Mouse (Mus musculus) midbrain, embryonic 16.5 days (tissue): ENCODE data around the gene Xrra1. TPM values are rescaled to one million over a fixed set of nuclear protein-coding genes. Genes with fewer than 3 reads are reported as not detected.
"Not testable (repeated sequence)": the region's sequence is repeated elsewhere in the genome, so short reads cannot be mapped to it uniquely, and the experiment has no call there.

Experiments
- ATAC-seq: fragments of 200-750 bp; cut with Nextera tagmentation; 2 replicates; pipeline ENCODE4 v1.8.0; 2017; ENCODE audit warnings: moderate TSS enrichment
- H3K27ac ChIP-seq: fragments of 300-500 bp; sonication (generic); 2 replicates; pipeline ENCODE4 v1.5.1; 2014; ENCODE audit warnings: mild to moderate bottlenecking, low read length, mixed read lengths
- H3K27me3 ChIP-seq: fragments of 300-500 bp; sonication (generic); 2 replicates; pipeline ENCODE4 v1.6.1; 2014; ENCODE audit warnings: low read depth, low read length, mixed read lengths; ENCODE audit not compliant: control insufficient read depth, insufficient read depth
- H3K36me3 ChIP-seq: fragments of 300-500 bp; sonication (generic); 2 replicates; pipeline ENCODE4 v1.6.1; 2014; ENCODE audit warnings: mild to moderate bottlenecking, low read length, moderate library complexity, mixed read lengths; ENCODE audit not compliant: control insufficient read depth, insufficient read depth
- H3K4me1 ChIP-seq: fragments of 300-500 bp; sonication (generic); 2 replicates; pipeline ENCODE4 v1.6.1; 2014; ENCODE audit warnings: mild to moderate bottlenecking, low read length, mixed read lengths; ENCODE audit not compliant: control insufficient read depth, insufficient read depth
- H3K4me2 ChIP-seq: fragments of 300-500 bp; sonication (generic); 2 replicates; pipeline ENCODE4 v1.6.1; 2014; ENCODE audit warnings: mild to moderate bottlenecking, low read length, mixed read lengths
- H3K4me3 ChIP-seq: fragments of 300-500 bp; sonication (generic); 2 replicates; pipeline ENCODE4 v1.5.1; 2014; ENCODE audit warnings: low read depth, mild to moderate bottlenecking, low read length, moderate library complexity, mixed read lengths
- H3K9ac ChIP-seq: fragments of 300-500 bp; sonication (generic); 2 replicates; pipeline ENCODE4 v1.6.1; 2014; ENCODE audit warnings: low read depth, low read length, mixed read lengths
- H3K9me3 ChIP-seq: fragments of 300-500 bp; sonication (generic); replicated peaks from 2 replicates; pipeline ENCODE4 v1.6.1; 2014; ENCODE audit warnings: mild to moderate bottlenecking, low read length, mixed read lengths; ENCODE audit not compliant: control insufficient read depth, poor library complexity, severe bottlenecking
- WGBS: fragments of 180-500 bp; shearing (Covaris S2); extraction: QIAGEN DNeasy Blood & Tissue Kit; methylation state at CpG from one replicate; pipeline ENCODE4 v1.1.7; 2014; 5-methylcytosine and 5-hydroxymethylcytosine counted together
- polyA plus RNA-seq: library from polyadenylated mRNA; unstranded; fragments of >200 nt; fragmentation: Nextera tagmentation; extraction: Ambion mirVana; gene quantifications from 2 replicates; pipeline ENCODE4 v1.2.1, GENCODE M21; 2015

The Xrra1 gene
- polyA plus RNA-seq, 1 experiment from 2014 or later = 1.3 TPM

DNA sequence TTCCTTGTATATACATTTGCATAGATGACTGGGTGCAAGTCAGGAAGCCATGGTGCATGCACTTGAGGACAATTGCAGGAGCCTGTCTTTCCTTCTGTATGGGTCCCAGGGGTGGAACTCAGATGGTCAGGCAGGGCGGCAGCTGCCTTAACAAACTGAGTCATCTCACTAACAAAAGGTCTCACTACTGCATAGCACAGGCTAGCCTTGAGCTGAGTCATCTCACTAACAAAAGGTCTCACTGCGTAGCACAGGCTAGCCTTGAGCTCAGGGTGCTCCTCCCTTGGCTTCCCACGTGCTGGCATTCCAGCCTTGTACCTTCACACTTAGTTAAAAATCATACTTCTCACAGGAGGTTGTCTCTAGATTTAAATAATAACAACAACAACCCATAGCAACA is 87.0 kb downstream of the Xrra1 start:
- Histone ChIP-seq H3K4me1 (no peaks in the 10 kb centered on the region), H3K9me3 (no peaks in the 10 kb centered on the region), H3K4me2 (no peak overlapping the region), H3K36me3 (peaks cover 14% of the 10 kb centered on the region), H3K27me3 (no peaks in the 10 kb centered on the region), H3K27ac (no peak overlapping the region), H3K9ac (no peak overlapping the region), H3K4me3 (no peak overlapping the region)
- no peak for ATAC-seq
- WGBS = 95% methylated on average over 3 of the region's 3 CpGs

DNA sequence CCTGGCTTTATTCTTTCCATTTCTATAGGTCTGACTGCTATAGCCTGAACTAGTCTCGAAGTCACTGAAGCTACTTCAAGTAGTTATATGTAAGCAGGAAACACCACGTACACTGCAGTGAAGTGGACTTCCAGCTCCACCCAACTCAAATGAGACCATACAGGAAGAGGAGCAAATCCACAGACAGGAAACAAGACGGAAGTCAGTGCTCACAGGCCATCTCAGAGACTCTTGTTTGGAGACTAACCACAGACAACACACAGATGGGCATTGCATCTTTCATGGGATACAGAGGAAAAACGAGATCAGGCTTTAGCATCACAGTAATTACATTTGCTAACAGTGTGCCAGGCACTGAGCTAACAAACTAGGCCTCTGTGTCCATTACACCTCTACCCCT is 87.4 kb downstream of the Xrra1 start:
- WGBS = 97% methylated on average over 4 of the region's 4 CpGs
- ATAC-seq = no peak
- H3K9me3 ChIP-seq = no peaks in the 10 kb centered on the region
- no peaks in the 10 kb centered on the region for H3K27me3 ChIP-seq
- H3K36me3 ChIP-seq = peaks cover 14% of the 10 kb centered on the region
- H3K4me3 ChIP-seq = no peak overlapping the region
- no peaks in the 10 kb centered on the region for H3K4me1 ChIP-seq
- no peak overlapping the region for H3K4me2 ChIP-seq
- no peak overlapping the region for H3K27ac ChIP-seq
- H3K9ac ChIP-seq = no peak overlapping the region

DNA sequence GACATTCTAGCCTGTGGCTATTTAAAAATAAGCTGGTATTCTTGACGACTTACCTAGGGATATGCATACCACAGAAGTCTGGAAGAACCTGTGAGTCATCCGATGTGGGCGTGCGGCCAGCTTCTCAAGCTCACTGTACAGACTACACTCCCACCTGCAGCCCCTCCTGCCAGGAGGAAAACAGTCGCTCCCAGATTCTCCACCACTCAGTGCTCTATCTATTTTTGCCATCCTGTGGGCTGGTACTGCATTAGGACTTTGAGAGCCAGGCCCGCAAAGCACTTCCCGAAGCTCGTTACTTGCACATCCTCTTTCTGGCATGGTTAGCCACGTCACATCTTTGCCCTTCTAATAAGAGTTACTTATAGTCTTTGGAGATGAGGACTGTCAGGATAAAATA is 88.4 kb downstream of the Xrra1 start:
- no peak overlapping the region for H3K4me2 ChIP-seq
- H3K27me3 ChIP-seq = no peaks in the 10 kb centered on the region
- peaks cover 14% of the 10 kb centered on the region for H3K36me3 ChIP-seq
- H3K9ac ChIP-seq = no peak overlapping the region
- ATAC-seq = 0 out of 2 replicates have a peak, but pooled peaks have one; percentile 32
- H3K4me1 ChIP-seq = no peaks in the 10 kb centered on the region
- WGBS = 85% methylated on average over 9 of the region's 9 CpGs
- no peak overlapping the region for H3K4me3 ChIP-seq
- H3K9me3 ChIP-seq = no peaks in the 10 kb centered on the region
- H3K27ac ChIP-seq = no peak overlapping the region

DNA sequence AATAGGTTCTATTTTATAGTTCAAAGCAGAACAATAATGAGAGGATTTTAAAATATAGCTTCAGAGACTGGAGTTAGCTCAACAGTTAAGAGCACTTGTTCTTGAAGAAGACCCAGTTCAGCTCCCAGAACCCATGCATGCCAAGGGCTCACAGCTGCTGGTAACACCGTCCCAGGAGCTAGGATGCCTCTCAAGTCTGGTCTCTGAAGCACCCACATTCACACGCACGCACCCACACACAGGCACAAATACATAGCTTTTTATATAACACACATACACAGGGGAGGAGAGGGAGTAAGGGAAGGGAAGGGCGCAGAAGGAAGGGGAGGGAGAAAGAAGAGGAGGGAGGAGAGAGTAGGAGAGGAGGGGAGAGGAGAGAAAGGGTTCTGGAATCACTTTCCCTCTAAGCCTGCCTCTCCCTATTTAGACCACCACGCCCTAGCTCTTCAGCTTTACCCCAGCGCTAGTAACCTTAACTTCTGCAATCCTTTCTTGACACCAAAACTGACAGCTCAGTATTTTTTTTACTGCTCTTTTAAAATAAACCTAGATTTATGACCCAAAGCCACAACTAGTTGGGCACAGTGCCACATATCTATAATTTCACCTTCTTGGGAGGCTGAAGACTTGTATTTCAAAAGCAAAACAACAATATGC is 94.7 kb downstream of the Xrra1 start:
- ATAC-seq = no peak
- no peak overlapping the region for H3K27ac ChIP-seq
- no peak overlapping the region for H3K4me2 ChIP-seq
- no peaks in the 10 kb centered on the region for H3K36me3 ChIP-seq
- no peak overlapping the region for H3K4me3 ChIP-seq
- no peak overlapping the region for H3K9ac ChIP-seq
- H3K4me1 ChIP-seq = no peaks in the 10 kb centered on the region
- H3K9me3 ChIP-seq = no peaks in the 10 kb centered on the region
- WGBS = 96% methylated on average over 6 of the region's 6 CpGs
- H3K27me3 ChIP-seq = no peaks in the 10 kb centered on the region

DNA sequence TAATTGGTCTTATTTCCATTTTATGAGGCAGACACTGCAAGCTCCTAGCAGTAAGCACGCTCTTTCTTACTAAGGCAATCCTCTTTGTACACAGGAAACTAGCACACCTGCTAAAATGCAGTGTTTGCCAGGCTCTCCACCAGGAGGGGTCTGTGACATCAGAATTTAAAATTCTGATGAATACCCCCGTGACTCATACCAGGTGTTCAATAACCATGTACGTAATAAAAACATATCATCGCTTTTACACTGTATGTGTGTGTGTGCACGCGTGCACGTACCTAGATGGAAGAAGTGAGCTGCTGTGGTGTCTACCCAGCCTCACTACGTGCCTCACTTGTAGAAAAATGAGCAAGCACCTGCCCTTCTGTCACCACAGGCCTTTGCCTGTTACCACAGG is 95.3 kb downstream of the Xrra1 start:
- no peaks in the 10 kb centered on the region for H3K27me3 ChIP-seq
- H3K4me2 ChIP-seq = no peak overlapping the region
- 96% methylated on average over 8 of the region's 8 CpGs for WGBS

DNA sequence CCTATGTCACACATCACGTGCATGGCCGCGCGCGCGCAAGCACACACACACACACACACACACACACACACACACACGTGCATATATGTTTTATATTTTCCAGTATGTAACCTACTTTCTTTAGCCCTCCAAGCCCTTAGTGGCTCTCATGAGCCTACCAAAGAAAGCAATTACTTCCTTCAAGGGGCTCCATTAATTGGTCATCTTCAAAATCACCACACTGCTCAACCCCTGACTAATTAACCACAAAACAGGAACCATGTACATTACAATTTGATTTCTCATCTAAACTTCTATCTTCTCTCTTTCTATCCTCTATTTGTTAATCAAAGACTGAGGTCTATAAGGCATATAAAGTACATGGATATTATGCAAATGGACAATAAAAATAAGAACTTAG is 97.2 kb downstream of the Xrra1 start:
- WGBS = 98% methylated on average over 7 of the region's 7 CpGs
- H3K9me3 ChIP-seq = no peaks in the 10 kb centered on the region
- no peak overlapping the region for H3K4me3 ChIP-seq
- no peak overlapping the region for H3K9ac ChIP-seq
- H3K4me2 ChIP-seq = no peak overlapping the region
- no peak overlapping the region for H3K27ac ChIP-seq
- no peaks in the 10 kb centered on the region for H3K36me3 ChIP-seq
- 0 out of 2 replicates have a peak, but pooled peaks cover under 1% of the 10 kb centered on the region for H3K4me1 ChIP-seq
- no peaks in the 10 kb centered on the region for H3K27me3 ChIP-seq
- ATAC-seq = no peak

More for the DNA sequence above, 95.3 kb downstream of the Xrra1 start:
- H3K36me3 ChIP-seq = no peaks in the 10 kb centered on the region
- no peak for ATAC-seq
- no peak overlapping the region for H3K9ac ChIP-seq
- no peak overlapping the region for H3K27ac ChIP-seq
- no peaks in the 10 kb centered on the region for H3K9me3 ChIP-seq
- no peak overlapping the region for H3K4me3 ChIP-seq
- no peaks in the 10 kb centered on the region for H3K4me1 ChIP-seq

GRCm38 (mm10) chr7:99957226-99957965 is 98.5 kb downstream of the Xrra1 start:
- H3K4me2 ChIP-seq = no peak overlapping the region
- H3K9me3 ChIP-seq = no peaks in the 10 kb centered on the region
- no peak overlapping the region for H3K9ac ChIP-seq
- no peak overlapping the region for H3K27ac ChIP-seq
- no peaks in the 10 kb centered on the region for H3K36me3 ChIP-seq
- no peaks in the 10 kb centered on the region for H3K27me3 ChIP-seq
- no peak for ATAC-seq
- H3K4me3 ChIP-seq = no peak overlapping the region
- 78% methylated on average over 12 of the region's 12 CpGs for WGBS
- 0 out of 2 replicates have a peak, but pooled peaks cover 2% of the 10 kb centered on the region for H3K4me1 ChIP-seq

- not testable (repeated sequence) for H3K27me3 ChIP-seq, ATAC-seq, H3K4me2 ChIP-seq, H3K9me3 ChIP-seq, H3K4me3 ChIP-seq, H3K27ac ChIP-seq, H3K36me3 ChIP-seq, H3K9ac ChIP-seq
- peaks cover 19% of the 10 kb centered on the region for H3K4me1 ChIP-seq
- 92% methylated on average over 2 of the region's 2 CpGs for WGBS
Measured at GRCm38 (mm10) chr7:99960571-99960970, 101.7 kb downstream of the Xrra1 start.

- Histone ChIP-seq H3K36me3 (no peaks in the 10 kb centered on the region), H3K9ac (no peak overlapping the region), H3K9me3 (no peaks in the 10 kb centered on the region), H3K4me3 (no peak overlapping the region), H3K27ac (no peak overlapping the region), H3K27me3 (no peaks in the 10 kb centered on the region), H3K4me2 (no peak overlapping the region), H3K4me1 (peaks cover 27% of the 10 kb centered on the region)
- no peak for ATAC-seq
- WGBS = 96% methylated on average over 2 of the region's 2 CpGs
Measured at GRCm38 (mm10) chr7:99961518-99961917, 102.6 kb downstream of the Xrra1 start.
